Mouse (Mus musculus) embryonic facial prominence, embryonic 15.5 days (tissue): Measurements from ENCODE around the gene Lama2. TPM values are rescaled to one million over a fixed set of nuclear protein-coding genes. Genes with fewer than 3 reads are reported as not detected.

Experiments
- ATAC-seq: fragments of 200-750 bp; cut with Nextera tagmentation; 2 replicates; pipeline ENCODE4 v1.8.0; 2017; ENCODE audit warnings: low read depth, moderate TSS enrichment; ENCODE audit not compliant: insufficient number of reproducible peaks, low FRiP score, low TSS enrichment
- H3K27ac ChIP-seq: fragments of 300-500 bp; sonication (generic); replicated peaks from 2 replicates; pipeline ENCODE4 v1.5.1; 2015; ENCODE audit warnings: mild to moderate bottlenecking, inconsistent platforms
- H3K27me3 ChIP-seq: fragments of 300-500 bp; sonication (generic); 2 replicates; pipeline ENCODE4 v1.6.1; 2015; ENCODE audit warnings: inconsistent platforms
- H3K36me3 ChIP-seq: fragments of 300-500 bp; sonication (generic); 2 replicates; pipeline ENCODE4 v1.6.1; 2015; ENCODE audit warnings: mild to moderate bottlenecking, inconsistent platforms
- H3K4me1 ChIP-seq: fragments of 300-500 bp; sonication (generic); 2 replicates; pipeline ENCODE4 v1.6.1; 2015; ENCODE audit warnings: inconsistent platforms
- H3K4me2 ChIP-seq: fragments of 300-500 bp; sonication (generic); replicated peaks from 2 replicates; pipeline ENCODE4 v1.6.1; 2015; ENCODE audit warnings: mild to moderate bottlenecking, inconsistent platforms
- H3K4me3 ChIP-seq: fragments of 300-500 bp; sonication (generic); replicated peaks from 2 replicates; pipeline ENCODE4 v1.5.1; 2015; ENCODE audit warnings: mild to moderate bottlenecking, inconsistent platforms
- H3K9ac ChIP-seq: fragments of 300-500 bp; sonication (generic); 2 replicates; pipeline ENCODE4 v1.6.1; 2015; ENCODE audit warnings: inconsistent platforms
- H3K9me3 ChIP-seq: fragments of 300-500 bp; sonication (generic); replicated peaks from 2 replicates; pipeline ENCODE4 v1.6.1; 2016; ENCODE audit warnings: inconsistent platforms
- WGBS: fragments of 180-500 bp; shearing (Covaris S2); methylation state at CpG from one replicate; pipeline ENCODE4 v1.1.7; 2015; 5-methylcytosine and 5-hydroxymethylcytosine counted together
- polyA plus RNA-seq: library from polyadenylated mRNA; unstranded; fragments of >200 nt; fragmentation: Nextera tagmentation; extraction: Ambion mirVana; gene quantifications from 2 replicates; pipeline ENCODE4 v1.2.1, GENCODE M21; 2015

Lama2 gene
- polyA plus RNA-seq, 1 experiment from 2014 or later: 22.8 TPM

DNA sequence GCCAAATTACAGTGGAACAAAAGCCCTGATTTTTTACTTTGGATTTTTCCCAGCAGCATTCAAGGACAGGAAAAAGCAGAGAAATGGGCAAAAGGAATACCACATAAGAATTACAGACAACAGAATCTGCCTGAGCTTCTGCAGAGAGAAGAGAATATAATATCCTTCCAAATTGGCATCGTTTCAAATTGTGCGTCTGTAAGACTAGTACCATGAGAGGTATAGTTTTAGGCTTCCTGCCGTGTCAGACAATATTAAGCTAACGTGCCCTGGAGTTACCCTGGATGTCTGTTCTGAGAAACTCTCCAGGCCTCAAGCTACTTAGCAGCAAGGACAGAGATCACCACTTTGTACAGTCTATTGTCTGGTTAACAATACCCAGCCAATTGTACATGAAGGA lies 384.8 kb downstream of the Lama2 start:
- no peaks in the 10 kb centered on the region for H3K27me3 ChIP-seq
- no peak for ATAC-seq
- H3K9ac ChIP-seq: no peak overlapping the region
- H3K4me2 ChIP-seq: no peak overlapping the region
- H3K36me3 ChIP-seq: no peaks in the 10 kb centered on the region
- H3K27ac ChIP-seq: no peak overlapping the region
- H3K9me3 ChIP-seq: no peaks in the 10 kb centered on the region
- no peak overlapping the region for H3K4me3 ChIP-seq
- H3K4me1 ChIP-seq: no peaks in the 10 kb centered on the region
- 25% methylated on average over 4 of the region's 4 CpGs for WGBS

DNA sequence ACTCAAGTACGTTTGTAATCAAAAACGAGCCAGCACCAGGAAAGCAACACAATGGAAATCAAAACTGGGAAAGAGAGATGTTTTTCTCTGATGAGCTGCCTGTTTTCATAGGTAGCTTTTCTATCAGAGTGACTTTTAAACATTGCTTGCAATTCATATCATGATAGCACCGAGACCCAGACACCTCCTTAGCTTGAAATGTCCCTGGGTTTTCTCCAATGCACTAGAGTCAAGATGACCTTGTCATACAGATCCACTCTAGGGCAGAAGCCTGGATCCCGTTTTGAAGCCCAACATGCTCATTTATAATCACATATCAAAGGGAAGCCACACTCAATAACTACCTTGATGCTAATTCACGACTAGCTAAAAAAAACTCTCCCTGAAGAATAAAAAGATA lies 386.0 kb downstream of the Lama2 start:
- H3K27ac ChIP-seq: no peak overlapping the region
- H3K9ac ChIP-seq: no peak overlapping the region
- H3K9me3 ChIP-seq: no peaks in the 10 kb centered on the region
- no peaks in the 10 kb centered on the region for H3K4me1 ChIP-seq
- H3K36me3 ChIP-seq: no peaks in the 10 kb centered on the region
- no peaks in the 10 kb centered on the region for H3K27me3 ChIP-seq
- H3K4me2 ChIP-seq: no peak overlapping the region
- no peak for ATAC-seq
- WGBS: 81% methylated on average over 5 of the region's 5 CpGs
- H3K4me3 ChIP-seq: no peak overlapping the region

DNA sequence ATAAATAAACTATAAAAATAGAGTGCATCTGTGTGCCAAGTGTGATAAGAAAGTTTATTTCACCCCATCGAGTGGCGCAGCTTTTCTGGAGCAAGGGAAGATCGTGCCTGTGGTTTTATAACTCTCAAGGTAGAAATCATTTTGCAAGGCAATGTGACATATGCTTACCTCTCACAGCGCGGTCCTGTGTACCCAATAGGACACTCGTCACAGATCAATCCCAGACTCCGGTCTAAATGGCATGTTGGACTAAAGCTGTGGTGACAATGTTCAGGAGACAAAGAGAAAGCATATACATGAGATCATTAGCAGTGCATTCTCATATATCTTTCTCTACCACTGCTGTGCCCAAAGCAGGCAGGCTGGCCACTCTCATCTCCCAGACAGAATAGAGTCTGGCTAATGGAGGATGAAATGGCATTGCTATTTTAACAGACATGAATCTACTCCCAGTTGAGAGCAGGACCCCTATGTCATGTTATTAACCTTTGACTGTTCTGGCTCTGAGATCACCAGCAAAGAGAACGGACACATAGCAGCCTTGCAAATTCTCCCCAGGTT lies 395.7 kb downstream of the Lama2 start:
- Histone ChIP-seq H3K27me3 (no peaks in the 10 kb centered on the region), H3K27ac (no peak overlapping the region), H3K4me3 (no peak overlapping the region), H3K9ac (no peak overlapping the region), H3K36me3 (no peaks in the 10 kb centered on the region), H3K4me1 (no peaks in the 10 kb centered on the region), H3K9me3 (no peaks in the 10 kb centered on the region), H3K4me2 (no peak overlapping the region)
- ATAC-seq: no peak
- 83% methylated on average over 8 of the region's 8 CpGs for WGBS

DNA sequence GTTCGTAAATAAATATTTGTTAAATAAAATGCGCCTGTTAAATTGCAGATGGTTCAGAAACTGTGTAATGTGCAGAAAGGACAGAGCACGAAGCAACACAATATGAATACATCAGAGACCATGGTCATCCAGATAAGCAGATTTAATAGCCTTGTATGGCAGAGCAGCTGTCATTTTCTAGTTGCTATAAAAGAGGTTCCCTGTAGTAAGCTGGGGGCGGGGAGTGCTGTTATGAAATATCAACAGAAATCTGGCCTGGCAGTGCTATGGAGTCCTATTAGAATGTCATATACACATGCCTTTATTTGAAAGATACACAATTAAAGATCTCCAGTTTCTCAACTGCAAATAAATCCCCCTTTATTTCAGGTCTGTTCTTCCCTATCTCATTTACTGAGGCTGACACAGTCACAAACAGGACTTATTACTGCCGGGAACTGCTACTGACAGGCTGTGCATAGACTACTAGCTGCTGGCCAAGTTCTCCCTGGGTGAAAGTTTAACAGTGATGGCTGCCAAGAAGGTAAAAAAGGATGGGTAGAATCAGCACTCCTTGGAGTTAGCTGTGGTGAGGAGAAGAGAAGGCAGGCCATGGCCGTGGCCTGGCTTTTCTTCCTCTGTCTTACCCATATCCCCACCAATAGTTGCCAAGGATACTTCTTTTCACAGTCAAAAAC lies 396.8 kb downstream of the Lama2 start:
- Histone ChIP-seq H3K4me2 (no peak overlapping the region), H3K27me3 (no peaks in the 10 kb centered on the region), H3K9me3 (no peaks in the 10 kb centered on the region), H3K36me3 (no peaks in the 10 kb centered on the region), H3K27ac (no peak overlapping the region), H3K4me1 (no peaks in the 10 kb centered on the region), H3K4me3 (no peak overlapping the region), H3K9ac (no peak overlapping the region)
- WGBS: 84% methylated on average over 6 of the region's 6 CpGs
- ATAC-seq: no peak

DNA sequence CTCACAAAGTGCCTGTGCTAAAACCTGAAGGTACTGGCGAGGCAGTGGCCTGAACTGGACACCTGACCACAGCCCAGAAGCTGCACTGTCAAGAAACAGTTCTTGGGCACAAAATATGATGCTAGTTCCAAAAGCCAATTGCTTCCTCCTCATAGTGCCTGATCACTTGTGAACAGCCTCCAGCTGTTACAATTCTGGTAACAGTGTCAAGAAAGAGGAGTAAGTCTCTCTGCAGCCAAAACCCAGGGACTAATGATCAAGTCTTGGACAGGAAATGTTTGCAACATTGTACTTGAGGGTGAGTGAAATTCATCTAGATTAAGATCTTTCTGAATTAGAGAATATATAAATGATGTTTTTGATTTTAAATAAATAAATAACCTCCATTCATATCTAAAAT lies 399.9 kb downstream of the Lama2 start:
- Histone ChIP-seq H3K36me3 (no peaks in the 10 kb centered on the region), H3K27ac (no peak overlapping the region), H3K9ac (no peak overlapping the region), H3K4me1 (no peaks in the 10 kb centered on the region), H3K4me2 (no peak overlapping the region), H3K27me3 (no peaks in the 10 kb centered on the region), H3K4me3 (no peak overlapping the region), H3K9me3 (no peaks in the 10 kb centered on the region)
- ATAC-seq: no peak
- WGBS: 60% methylated on average over 1 of the region's 1 CpGs

DNA sequence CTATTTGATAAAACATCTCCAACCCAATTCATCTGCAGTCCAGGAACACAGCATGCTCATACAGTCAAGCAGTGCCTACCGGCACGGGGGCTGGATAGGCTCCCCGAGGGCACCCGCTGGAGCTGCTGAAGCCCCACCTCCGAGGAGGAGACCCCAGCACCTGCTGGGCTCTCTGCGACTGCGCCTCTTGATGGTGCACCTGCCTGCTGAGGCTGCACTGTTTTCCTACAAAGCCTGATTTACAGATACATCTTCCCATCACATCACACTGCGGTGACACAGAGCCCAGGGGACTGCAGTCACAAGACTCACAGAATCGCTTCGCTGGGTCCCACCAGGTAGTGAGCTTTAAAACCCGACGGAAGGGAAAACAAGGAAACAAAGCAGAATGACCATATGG lies 412.2 kb downstream of the Lama2 start:
- Histone ChIP-seq H3K9ac (no peak overlapping the region), H3K27me3 (no peaks in the 10 kb centered on the region), H3K27ac (no peak overlapping the region), H3K4me2 (no peak overlapping the region), H3K4me1 (no peaks in the 10 kb centered on the region), H3K9me3 (no peaks in the 10 kb centered on the region), H3K4me3 (no peak overlapping the region), H3K36me3 (no peaks in the 10 kb centered on the region)
- ATAC-seq: no peak
- WGBS: 18% methylated on average over 12 of the region's 12 CpGs

DNA sequence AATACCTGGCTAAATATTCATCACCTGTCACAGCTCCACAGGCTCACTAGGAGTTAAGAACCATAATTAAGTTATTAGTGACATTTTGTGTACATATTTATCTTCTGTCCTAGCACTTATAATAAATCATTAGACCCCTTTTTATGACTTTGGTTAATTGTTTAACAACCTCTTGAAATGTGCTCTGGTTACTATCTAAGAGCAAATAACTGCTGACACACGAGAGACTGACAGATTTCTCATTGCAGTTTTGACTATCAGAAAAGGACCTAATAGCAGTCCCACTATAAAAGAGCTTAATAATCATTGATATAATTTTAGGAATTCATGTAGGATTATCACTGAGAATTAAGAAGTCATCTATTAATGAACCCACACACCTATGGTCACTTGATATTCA lies 421.1 kb downstream of the Lama2 start:
- Histone ChIP-seq H3K4me1 (no peaks in the 10 kb centered on the region), H3K4me2 (no peak overlapping the region), H3K27ac (no peak overlapping the region), H3K27me3 (no peaks in the 10 kb centered on the region), H3K4me3 (no peak overlapping the region), H3K36me3 (no peaks in the 10 kb centered on the region), H3K9me3 (no peaks in the 10 kb centered on the region), H3K9ac (no peak overlapping the region)
- ATAC-seq: no peak
- whole genome bisulfite sequencing: 64% methylated on average over 1 of the region's 1 CpGs

DNA sequence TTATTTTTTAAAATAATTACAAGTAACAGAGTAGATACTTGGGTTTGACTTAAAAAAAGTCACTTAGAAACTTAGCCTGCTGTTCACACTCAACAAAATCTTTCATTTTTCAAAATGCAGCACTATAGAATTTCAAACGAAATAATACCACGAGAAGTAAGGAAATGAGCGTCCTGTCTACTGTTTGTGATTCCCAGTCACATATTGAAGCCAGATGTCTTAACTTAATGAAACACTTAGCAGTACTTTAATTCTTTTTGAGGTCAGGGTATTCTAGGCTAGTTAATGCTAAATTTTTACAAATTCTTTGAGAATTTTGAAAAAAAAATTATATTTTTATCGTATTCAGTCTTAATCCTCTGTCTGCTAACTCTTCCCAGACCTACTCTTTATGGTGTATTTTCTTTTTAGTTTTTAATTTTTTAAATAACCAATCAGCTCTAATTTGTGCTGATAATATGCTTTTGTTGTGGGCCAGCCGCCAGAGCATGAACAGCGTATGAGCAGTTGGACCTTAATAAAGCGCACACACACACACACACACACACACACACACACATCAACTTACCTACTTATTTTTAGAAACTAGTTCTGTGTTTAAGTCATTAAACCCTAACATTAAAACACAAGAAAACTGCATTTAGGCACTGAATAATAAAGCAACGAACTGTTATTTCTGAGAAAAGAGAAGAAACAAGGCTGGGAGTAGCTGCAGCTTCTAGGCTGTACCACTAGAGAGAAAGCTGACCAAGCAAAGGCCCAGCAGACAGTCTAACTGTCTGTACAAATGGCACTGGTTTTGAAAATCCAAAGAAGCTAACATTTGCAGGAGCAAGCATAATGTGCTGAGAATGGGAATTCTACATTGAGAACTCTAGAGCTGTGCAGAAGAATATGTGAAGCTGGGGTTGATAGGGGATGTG lies 425.3 kb downstream of the Lama2 start:
- ATAC-seq: no peak
- no peaks in the 10 kb centered on the region for H3K4me1 ChIP-seq

DNA sequence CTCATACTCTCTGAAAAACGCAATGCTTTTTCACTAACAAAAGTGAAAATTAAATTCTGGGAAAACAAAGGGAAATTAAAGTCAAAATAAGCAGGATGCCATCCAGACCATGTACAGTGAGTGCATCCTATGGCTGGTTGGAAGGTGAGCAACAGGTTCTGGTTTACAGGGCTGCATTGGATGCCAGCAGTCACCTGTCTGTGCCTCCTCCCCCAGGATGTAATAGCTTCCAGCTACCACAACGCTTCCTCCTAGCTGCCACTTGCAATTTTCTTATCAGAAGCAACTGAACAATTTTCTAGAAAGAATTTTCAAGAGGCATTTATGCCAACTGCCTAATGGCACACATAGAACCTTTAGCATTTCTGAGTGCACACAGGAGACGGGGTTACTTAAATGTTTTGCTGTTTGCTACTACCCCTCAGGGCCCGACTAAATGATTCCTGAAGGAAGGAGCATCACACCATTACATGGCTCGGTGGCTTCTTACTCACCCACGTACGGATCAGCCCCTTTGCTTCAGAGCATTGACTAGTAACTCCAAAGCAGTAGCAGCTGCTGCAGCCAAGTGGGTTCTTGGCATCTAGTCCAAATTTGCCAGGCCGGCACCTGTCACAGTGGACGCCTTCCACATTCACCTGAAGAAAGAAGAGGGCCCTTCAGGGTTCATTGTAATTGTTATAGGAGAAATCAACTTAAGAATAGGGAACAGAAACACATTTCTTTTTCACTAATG lies 430.8 kb downstream of the Lama2 start:
- no peaks in the 10 kb centered on the region for H3K36me3 ChIP-seq
- no peak overlapping the region for H3K27ac ChIP-seq

More for the DNA sequence above, 425.3 kb downstream of the Lama2 start:
- 48% methylated on average over 8 of the region's 8 CpGs for WGBS
- Histone ChIP-seq H3K4me3 (no peak overlapping the region), H3K4me2 (no peak overlapping the region), H3K27me3 (no peaks in the 10 kb centered on the region), H3K36me3 (no peaks in the 10 kb centered on the region), H3K9me3 (no peaks in the 10 kb centered on the region), H3K27ac (no peak overlapping the region), H3K9ac (no peak overlapping the region)

DNA sequence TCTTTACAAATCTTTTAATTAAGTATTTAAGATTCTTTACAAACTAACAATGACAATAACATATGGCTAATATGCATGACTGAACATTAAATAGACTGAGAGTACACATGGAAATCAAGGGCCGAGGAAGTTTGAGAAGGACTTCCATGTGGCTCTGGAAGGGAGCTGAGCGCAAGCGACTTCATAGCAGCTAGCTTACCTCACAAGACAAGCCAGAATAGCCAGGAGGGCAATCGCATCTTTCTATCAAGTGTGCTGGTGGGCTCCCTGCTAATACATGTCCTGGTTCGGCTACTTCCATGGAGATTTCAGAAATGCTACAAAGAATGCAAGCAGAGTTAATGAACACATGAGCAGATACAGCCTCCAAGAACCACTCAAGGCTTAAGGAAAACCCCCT lies 435.4 kb downstream of the Lama2 start:
- no peak overlapping the region for H3K27ac ChIP-seq
- H3K36me3 ChIP-seq: no peaks in the 10 kb centered on the region
- H3K9ac ChIP-seq: no peak overlapping the region
- H3K27me3 ChIP-seq: no peaks in the 10 kb centered on the region
- no peaks in the 10 kb centered on the region for H3K9me3 ChIP-seq
- ATAC-seq: no peak
- H3K4me3 ChIP-seq: no peak overlapping the region
- H3K4me2 ChIP-seq: no peak overlapping the region
- no peaks in the 10 kb centered on the region for H3K4me1 ChIP-seq
- 75% methylated on average over 5 of the region's 5 CpGs for WGBS

More for the DNA sequence above, 430.8 kb downstream of the Lama2 start:
- 64% methylated on average over 9 of the region's 9 CpGs for WGBS
- H3K4me3 ChIP-seq: no peak overlapping the region
- no peak overlapping the region for H3K9ac ChIP-seq
- H3K4me1 ChIP-seq: no peaks in the 10 kb centered on the region
- H3K9me3 ChIP-seq: no peaks in the 10 kb centered on the region
- no peaks in the 10 kb centered on the region for H3K27me3 ChIP-seq
- H3K4me2 ChIP-seq: no peak overlapping the region
- ATAC-seq: no peak

DNA sequence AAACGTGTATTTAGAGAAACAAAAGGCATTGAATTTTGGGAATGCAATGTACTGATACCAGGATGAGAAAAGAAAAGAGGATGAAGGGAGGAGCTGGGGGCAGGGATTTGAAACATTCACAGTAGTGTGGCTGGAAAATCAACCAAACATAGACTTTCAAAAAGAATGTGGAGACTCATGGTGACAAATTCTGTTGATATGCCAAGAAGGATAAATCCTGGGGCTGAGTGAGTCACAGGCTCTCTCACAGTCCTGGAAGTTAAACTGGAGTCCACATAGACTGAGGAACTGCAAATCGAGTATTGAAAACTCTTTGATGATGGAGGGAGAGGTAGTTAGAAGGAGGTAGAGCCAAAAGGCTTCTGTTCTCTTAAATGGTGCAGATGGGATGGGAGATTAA lies 445.3 kb downstream of the Lama2 start:
- Histone ChIP-seq H3K4me2 (no peak overlapping the region), H3K27me3 (no peaks in the 10 kb centered on the region), H3K9me3 (no peaks in the 10 kb centered on the region), H3K4me3 (no peak overlapping the region), H3K9ac (no peak overlapping the region), H3K27ac (no peak overlapping the region), H3K4me1 (no peaks in the 10 kb centered on the region), H3K36me3 (no peaks in the 10 kb centered on the region)
- WGBS: 71% methylated on average over 2 of the region's 2 CpGs
- ATAC-seq: no peak
